Mouse (Mus musculus): ENCODE measurements around the gene Ryr1. TPM values are rescaled to one million over a fixed set of nuclear protein-coding genes. Genes with fewer than 3 reads are reported as not detected.

Ryr1 gene
- polyA plus RNA-seq, 1 experiment = 0.02 TPM

- no peak for TF ChIP-seq GATA1 (IDR thresholded peaks at IDR 0.05; ENCODE audit: low read length)
Measured at GRCm38 (mm10) chr7:29119526-29119925, 5.5 kb downstream of the Ryr1 start.

- TF ChIP-seq GATA1 (IDR thresholded peaks at IDR 0.05; ENCODE audit: low read length) = no peak
Measured at GRCm38 (mm10) chr7:29118142-29118851, 6.7 kb downstream of the Ryr1 start.

- no peak for TF ChIP-seq GATA1 (IDR thresholded peaks at IDR 0.05; ENCODE audit: low read length)
Measured at GRCm38 (mm10) chr7:29108992-29109955, 15.7 kb downstream of the Ryr1 start.

GRCm38 (mm10) chr7:29101286-29102017 lies 23.5 kb downstream of the Ryr1 start:
- TF ChIP-seq GATA1 (IDR thresholded peaks at IDR 0.05; ENCODE audit: low read length) = no peak

- no peak for TF ChIP-seq GATA1 (IDR thresholded peaks at IDR 0.05; ENCODE audit: low read length)
Measured at GRCm38 (mm10) chr7:29097131-29097530, 27.8 kb downstream of the Ryr1 start.

- no peak for TF ChIP-seq GATA1 (IDR thresholded peaks at IDR 0.05; ENCODE audit: low read length)
Measured at GRCm38 (mm10) chr7:29088817-29089216, 36.2 kb downstream of the Ryr1 start.

DNA sequence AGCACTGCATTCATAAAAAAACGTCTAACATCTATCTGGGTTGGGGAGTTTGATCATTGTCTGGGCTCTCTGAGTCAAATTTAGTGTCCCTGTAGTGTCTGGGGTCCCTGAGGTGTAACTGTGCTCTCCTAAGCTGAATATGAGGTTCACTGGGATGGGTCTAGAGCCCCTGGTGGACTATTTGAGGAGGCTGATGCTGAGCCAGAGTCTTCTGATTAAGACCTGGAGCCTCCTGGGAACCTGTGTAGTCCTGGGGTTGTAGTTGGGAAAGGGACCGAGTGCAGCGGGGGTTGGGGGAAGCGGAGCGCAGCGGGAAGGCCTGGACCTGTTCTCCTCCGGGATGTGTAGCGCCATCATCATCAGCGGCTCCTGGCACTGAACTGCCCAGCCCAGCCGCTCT lies 38.1 kb downstream of the Ryr1 start:
- TF ChIP-seq GATA1 (IDR thresholded peaks at IDR 0.05; ENCODE audit: low read length) = no peak

- no peak for TF ChIP-seq GATA1 (IDR thresholded peaks at IDR 0.05; ENCODE audit: low read length)
Measured at GRCm38 (mm10) chr7:29085981-29086380, 39.0 kb downstream of the Ryr1 start.

DNA sequence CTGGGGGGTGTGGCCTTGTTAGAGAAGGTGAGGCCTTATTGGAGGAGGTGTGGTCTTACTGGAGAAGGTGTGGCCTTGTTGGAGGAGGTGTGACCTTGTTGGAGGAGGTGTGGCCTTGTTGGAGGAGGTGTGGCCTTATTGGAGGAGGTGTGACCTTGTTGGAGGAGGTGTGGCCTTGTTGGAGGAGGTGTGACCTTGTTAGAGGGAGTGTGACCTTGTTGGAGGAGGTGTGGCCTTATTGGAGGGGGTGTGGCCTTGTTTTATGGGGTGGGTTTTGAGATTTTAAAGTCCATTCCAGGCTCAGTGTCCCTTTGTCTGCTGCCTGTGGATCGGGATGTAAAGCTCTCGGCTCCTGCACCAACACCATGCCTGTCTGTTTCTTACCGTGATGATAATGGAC lies 40.6 kb downstream of the Ryr1 start:
- TF ChIP-seq GATA1 (IDR thresholded peaks at IDR 0.05; ENCODE audit: low read length) = no peak

DNA sequence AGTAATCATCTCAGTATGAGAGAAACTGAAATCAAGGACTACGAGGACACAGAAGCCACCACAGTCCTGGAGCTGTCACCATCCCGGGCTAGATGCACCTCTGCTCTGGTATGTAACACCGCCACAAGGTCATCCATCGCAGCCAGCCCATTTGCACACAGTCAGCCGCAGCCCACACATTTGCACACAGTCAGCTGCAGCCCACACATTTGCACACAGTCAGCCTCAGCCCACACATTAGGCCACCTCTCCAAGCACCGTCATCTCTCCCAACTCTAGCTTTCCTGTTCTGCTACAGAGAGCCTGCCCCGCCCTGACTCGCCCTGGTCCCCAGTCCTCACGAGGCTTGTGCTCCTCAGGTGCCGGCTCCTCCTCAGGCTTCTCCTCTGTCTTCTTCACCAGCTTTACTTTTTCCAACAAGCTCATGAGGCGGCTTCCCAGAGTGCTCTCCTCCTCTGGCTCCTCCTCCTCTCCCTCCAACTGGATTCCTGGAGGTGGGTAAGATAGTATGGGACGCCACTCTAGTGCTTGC lies 45.5 kb downstream of the Ryr1 start:
- no peak for TF ChIP-seq GATA1 (IDR thresholded peaks at IDR 0.05; ENCODE audit: low read length)

DNA sequence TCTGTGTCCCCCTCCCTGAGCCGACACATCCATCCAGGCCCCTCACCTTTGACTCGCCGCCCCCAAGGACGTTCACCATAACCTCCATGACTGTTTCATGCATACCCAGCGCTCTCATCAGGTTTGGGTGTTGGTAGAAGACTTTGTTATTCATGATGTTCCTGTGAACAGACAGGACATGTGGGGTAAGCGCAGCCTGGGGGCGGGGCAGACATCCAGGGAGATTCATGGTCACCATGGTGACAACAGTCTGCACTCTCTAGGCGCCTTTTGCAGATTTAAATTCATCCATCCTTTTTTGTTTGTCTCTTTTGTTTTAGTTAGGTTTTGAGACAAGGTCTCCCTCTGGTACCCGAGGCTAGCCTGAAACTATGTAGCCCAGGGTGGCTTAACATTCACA lies 48.0 kb downstream of the Ryr1 start:
- TF ChIP-seq GATA1 (IDR thresholded peaks at IDR 0.05; ENCODE audit: low read length) = no peak

DNA sequence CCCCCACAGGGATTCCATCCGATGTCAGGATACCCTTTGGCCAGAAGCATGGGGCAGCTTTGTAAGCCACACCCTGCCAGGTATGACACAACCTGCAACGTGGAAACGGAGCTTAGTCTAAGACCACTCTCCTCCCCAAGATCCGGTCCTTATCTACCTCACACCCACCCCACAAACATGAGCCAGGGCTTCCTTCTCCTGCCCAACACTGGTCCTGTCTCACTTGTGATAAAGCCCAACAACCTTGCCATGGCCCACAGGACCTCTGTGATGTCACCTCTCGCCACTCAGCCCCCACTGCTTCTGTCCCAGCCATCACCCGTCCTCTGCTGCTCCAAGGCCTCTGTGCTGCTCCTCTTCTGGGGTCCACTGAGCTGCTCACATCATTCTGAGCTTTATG lies 49.8 kb downstream of the Ryr1 start:
- no peak for TF ChIP-seq GATA1 (IDR thresholded peaks at IDR 0.05; ENCODE audit: low read length)

DNA sequence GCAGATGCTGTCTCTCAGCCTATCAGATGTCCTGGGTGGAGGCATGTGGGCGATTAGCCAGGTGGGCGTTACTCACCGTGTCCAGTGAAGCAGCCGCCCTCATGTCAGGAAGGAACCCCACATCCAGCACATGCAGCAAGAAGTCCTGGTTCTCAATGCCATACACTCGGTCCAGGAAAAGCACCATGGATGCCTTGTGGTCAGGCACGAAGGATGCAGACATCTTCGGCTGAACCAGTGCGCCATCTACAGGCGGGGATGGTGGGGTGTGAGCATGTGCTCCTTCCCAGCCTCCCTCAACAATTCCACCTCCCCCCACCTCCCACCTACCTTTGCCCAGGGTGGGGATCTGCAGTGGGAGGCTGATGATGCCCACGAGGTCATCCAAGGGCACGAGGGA lies 52.3 kb downstream of the Ryr1 start:
- no peak for TF ChIP-seq GATA1 (IDR thresholded peaks at IDR 0.05; ENCODE audit: low read length)

DNA sequence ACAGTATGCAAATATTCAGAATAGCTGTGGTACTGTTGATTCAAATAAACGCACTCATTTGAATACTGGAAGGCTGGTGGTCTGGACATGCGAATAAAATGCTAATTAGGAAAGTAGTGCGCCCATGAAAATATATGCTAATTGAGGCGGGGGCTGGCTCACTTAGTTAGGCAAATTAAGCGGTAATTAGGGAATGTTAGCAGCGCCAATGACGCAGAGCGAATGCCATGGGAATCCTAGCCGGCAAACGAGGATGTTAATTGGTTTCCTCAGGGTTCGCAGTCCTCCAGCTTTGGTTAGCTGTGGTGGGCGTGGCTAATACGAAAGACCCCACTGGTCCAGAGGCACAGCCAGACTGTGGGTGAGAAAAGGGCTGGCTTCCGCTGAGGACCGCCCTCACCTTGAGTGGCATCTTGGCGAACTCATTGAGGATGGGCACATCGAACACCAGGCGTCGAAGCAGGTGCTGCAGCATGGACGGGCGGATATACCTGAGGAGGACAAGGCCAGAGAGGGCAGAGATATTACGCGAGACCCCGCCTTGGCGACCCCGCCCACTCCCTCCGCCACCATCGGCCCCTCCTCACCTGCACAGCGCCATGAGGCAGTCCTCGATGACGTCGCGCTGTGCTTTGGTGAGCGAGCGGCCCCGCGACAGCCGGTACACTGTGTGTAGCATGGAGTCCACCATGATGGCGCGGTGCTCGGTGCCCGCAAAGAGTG lies 53.6 kb downstream of the Ryr1 start:
- TF ChIP-seq GATA1 (IDR thresholded peaks at IDR 0.05; ENCODE audit: low read length) = no peak
